Mouse (Mus musculus) liver, adult 2 months (tissue): Measurements from ENCODE around the gene Kpna4. TPM values are rescaled to one million over a fixed set of nuclear protein-coding genes. Genes with fewer than 3 reads are reported as not detected.

Experiments
- DNase-seq: peaks from one replicate; pipeline ENCODE4 v3.0.0-alpha.2; 2011; ENCODE audit warnings: low read depth, low spot score; ENCODE audit errors: extremely low read depth
- H3K27ac ChIP-seq: fragments of 200-500 bp; replicated peaks from 2 replicates; pipeline ENCODE4 v1.5.1; 2012; ENCODE audit warnings: low read depth, mild to moderate bottlenecking, control low read depth, inconsistent platforms, low read length; ENCODE audit not compliant: insufficient read depth
- H3K27me3 ChIP-seq: fragments of 200-500 bp; 2 replicates; pipeline ENCODE4 v1.6.1; 2012; ENCODE audit warnings: mild to moderate bottlenecking, moderate library complexity, low read length, inconsistent platforms; ENCODE audit not compliant: control insufficient read depth, insufficient read depth
- H3K36me3 ChIP-seq: fragments of 200-500 bp; 2 replicates; pipeline ENCODE4 v1.6.1; 2012; ENCODE audit warnings: low read length, inconsistent platforms; ENCODE audit not compliant: control insufficient read depth, insufficient read depth
- H3K4me1 ChIP-seq: fragments of 200-500 bp; 2 replicates; pipeline ENCODE4 v1.6.1; 2011; ENCODE audit warnings: low read length; ENCODE audit not compliant: control insufficient read depth, insufficient read depth
- H3K4me3 ChIP-seq: fragments of 200-500 bp; 2 replicates; pipeline ENCODE4 v1.5.1; 2011; ENCODE audit warnings: low read depth, mild to moderate bottlenecking, control low read depth, low read length, moderate library complexity; ENCODE audit not compliant: insufficient read depth
- H3K79me2 ChIP-seq: fragments of 200-500 bp; 2 replicates; pipeline ENCODE4 v1.6.1; 2012; ENCODE audit warnings: inconsistent platforms, mild to moderate bottlenecking, low read length, moderate library complexity; ENCODE audit not compliant: control insufficient read depth, insufficient read depth
- H3K9ac ChIP-seq: fragments of 200-500 bp; 2 replicates; pipeline ENCODE4 v1.6.1; 2012; ENCODE audit warnings: low read depth, mild to moderate bottlenecking, control low read depth, inconsistent platforms, low read length
- CTCF ChIP-seq: fragments of 200-500 bp; IDR thresholded peaks from 2 replicates; pipeline ENCODE4 v1.5.1; 2011; ENCODE audit warnings: low read depth, low read length, control low read depth
- POLR2A ChIP-seq: fragments of 200-500 bp; IDR thresholded peaks from 2 replicates; pipeline ENCODE4 v1.6.1; 2011; ENCODE audit warnings: low read length, control low read depth; ENCODE audit not compliant: insufficient read depth; ENCODE audit errors: extremely low read depth
- WGBS: fragments of 180-500 bp; shearing (Covaris S2); methylation state at CpG from one replicate; pipeline ENCODE4 v1.1.7; 2018; 5-methylcytosine and 5-hydroxymethylcytosine counted together
- polyA plus RNA-seq: library from polyadenylated mRNA; depleted of rRNA; stranded (reverse); fragments of >200 nt; gene quantifications from 2 replicates; pipeline ENCODE4 v1.2.3, GENCODE M21; 2012
- total RNA-seq: library from RNA; depleted of rRNA; stranded (reverse); fragments of >200 nt; gene quantifications from 2 replicates; pipeline ENCODE4 v1.2.3, GENCODE M21; 2014

The Kpna4 gene
- total and polyA plus RNA-seq, 2 experiments = 5.3 to 10.7 TPM

DNA sequence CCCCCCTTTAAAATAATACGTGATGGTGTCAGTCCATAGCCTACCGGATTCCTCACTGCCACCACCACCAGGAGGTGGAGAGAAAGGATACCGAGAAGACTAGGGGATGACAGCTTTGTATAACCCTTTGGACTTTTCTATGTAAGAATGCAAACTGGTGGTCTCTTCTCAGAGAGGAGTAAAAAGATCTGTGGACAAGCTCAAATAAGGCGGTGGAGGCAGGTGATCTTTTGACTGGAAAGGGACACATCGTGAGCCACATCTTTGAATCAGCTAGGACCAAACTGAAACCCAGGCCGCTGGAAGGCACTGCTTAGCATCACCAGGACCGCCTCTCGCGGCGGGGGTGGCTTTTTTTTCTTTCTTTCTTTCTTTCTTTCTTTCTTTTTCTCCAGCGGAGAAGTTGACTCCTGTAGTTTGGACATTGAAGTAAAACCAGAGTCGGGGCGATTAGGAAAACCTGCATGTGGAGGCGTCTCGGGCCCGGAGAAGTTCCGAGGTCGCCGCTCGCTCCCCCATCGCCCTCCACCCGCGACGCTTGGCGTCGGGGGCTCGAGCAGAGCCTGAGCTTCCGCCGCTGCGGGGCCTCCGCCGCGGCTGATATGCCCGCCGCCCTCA is 913 bp downstream of the Kpna4 start:
- no peaks in the 10 kb centered on the region for H3K27me3 ChIP-seq
- peak overlapping the region; percentile 93 for H3K27ac ChIP-seq
- peak overlapping the region; percentile 99 for H3K9ac ChIP-seq
- H3K79me2 ChIP-seq = peaks cover 5% of the 10 kb centered on the region; the same call in 1 of the 2 replicates
- DNase-seq = peak; percentile 42
- peak overlapping the region; percentile 97 for H3K4me3 ChIP-seq
- peak; percentile 5; the same call in 1 of the 2 replicates for TF ChIP-seq CTCF
- TF ChIP-seq POLR2A = no peak
- under 1% methylated on average over 35 of the region's 35 CpGs for whole genome bisulfite sequencing
- H3K4me1 ChIP-seq = peaks cover 7% of the 10 kb centered on the region; the same call in 1 of the 2 replicates
- no peaks in the 10 kb centered on the region for H3K36me3 ChIP-seq

DNA sequence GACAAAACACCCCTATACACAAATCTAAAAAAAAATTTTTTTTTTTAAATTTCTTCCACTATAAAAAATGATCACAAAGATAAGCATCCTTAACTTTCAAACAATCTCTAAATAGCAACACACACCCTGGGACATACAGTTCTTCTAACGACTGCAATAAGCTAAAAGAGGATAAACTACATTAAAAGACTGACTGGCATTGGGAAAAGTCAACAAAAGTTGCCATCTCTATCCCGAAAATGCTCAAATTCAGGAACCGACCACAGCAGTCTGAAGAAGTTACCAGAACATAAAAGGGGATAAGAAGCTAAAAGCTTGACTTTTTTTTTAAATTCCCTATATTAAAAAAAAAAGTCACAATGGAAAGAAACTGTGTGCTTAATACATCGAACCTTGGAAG is 1.5 kb downstream of the Kpna4 start:
- no peak for TF ChIP-seq CTCF
- H3K27ac ChIP-seq = no peak overlapping the region
- DNase-seq = no peak
- peak overlapping the region; percentile 97; the same call in 1 of the 2 replicates for H3K4me3 ChIP-seq
- no peaks in the 10 kb centered on the region for H3K36me3 ChIP-seq
- H3K27me3 ChIP-seq = no peaks in the 10 kb centered on the region
- 3% methylated on average over 4 of the region's 4 CpGs for WGBS
- H3K9ac ChIP-seq = no peak overlapping the region
- peaks cover 10% of the 10 kb centered on the region for H3K79me2 ChIP-seq
- peaks cover 11% of the 10 kb centered on the region for H3K4me1 ChIP-seq

DNA sequence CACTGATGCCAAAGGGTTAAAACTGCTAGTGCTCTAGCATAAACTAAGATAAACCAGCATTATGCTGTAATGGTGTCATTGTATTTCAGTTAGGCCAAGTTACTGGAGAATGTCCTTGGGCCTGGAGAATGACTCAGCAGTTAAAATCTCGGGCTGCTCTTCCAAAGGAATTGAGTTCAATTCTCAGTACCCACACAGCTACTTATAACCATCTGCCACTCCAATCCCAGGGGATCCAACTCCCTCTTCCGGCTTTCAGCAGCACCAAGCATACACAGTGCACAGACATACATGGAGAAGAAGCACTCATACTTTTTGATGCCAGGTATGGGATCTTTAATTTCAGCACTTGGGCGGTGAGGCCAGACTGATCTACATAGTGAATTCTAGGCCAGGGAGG is 8.1 kb downstream of the Kpna4 start:
- 52% methylated on average over 3 of the region's 3 CpGs for WGBS
- DNase-seq = peak; percentile 70
- peak overlapping the region; percentile 83 for H3K27ac ChIP-seq

DNA sequence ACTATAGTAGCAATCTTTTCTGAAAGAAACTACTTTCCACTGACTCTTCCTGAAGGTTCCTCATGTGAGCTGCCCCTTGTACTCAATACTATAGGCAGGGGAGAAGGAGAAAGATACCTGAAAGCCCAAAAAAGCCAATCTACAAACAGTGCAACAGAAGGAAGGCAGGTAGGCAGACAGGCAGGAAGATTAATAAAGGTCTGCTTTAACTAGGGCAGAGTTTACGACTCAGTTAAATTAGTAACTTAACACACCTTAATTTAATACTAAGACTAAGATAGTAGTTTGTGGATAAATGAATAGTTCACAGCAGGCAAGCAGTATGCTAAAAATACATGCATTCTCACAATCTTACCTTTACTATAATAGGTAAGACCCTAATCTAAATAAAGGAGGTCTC is 12.2 kb downstream of the Kpna4 start:
- peak; percentile 46 for DNase-seq
- Histone ChIP-seq H3K9ac (0 out of 2 replicates have a peak overlapping the region, but pooled peaks have one; percentile 51), H3K4me1 (peaks cover 15% of the 10 kb centered on the region), H3K27ac (peak overlapping the region; percentile 76), H3K27me3 (no peaks in the 10 kb centered on the region), H3K36me3 (no peaks in the 10 kb centered on the region), H3K79me2 (peaks cover 43% of the 10 kb centered on the region), H3K4me3 (no peak overlapping the region)
- no peak for TF ChIP-seq POLR2A
- no peak for TF ChIP-seq CTCF
- WGBS = 18% methylated on average over 1 of the region's 1 CpGs

More for the DNA sequence above, 8.1 kb downstream of the Kpna4 start:
- Histone ChIP-seq H3K27me3 (no peaks in the 10 kb centered on the region), H3K79me2 (peaks cover 33% of the 10 kb centered on the region), H3K4me1 (peaks cover 23% of the 10 kb centered on the region), H3K4me3 (no peak overlapping the region), H3K36me3 (no peaks in the 10 kb centered on the region), H3K9ac (no peak overlapping the region)
- TF ChIP-seq CTCF (no peak), POLR2A (no peak)

DNA sequence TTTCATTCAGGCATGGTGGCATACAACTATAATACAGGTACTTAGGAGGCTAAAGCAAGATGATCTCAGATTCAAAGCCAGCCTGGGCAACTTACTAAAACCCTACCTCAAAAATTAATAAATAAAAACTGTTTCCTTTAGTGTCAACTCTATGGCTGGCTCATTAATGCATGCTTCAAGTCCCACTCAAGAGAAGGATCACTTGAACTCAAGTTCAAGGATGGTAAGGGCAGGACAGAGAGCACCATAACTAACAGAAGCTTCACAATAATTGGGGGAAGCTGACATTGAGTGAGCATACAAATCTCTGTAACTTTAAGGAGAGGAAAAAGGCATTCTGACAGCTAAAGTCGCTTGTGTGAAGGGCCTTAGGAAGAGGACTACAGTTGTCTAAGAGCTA is 13.0 kb downstream of the Kpna4 start:
- no peak for DNase-seq
- Histone ChIP-seq H3K4me1 (peaks cover 12% of the 10 kb centered on the region), H3K9ac (no peak overlapping the region), H3K36me3 (no peaks in the 10 kb centered on the region), H3K27ac (0 out of 2 replicates have a peak overlapping the region, but pooled peaks have one; percentile 29), H3K79me2 (peaks cover 44% of the 10 kb centered on the region), H3K27me3 (no peaks in the 10 kb centered on the region), H3K4me3 (no peak overlapping the region)
- TF ChIP-seq CTCF (no peak), POLR2A (no peak)
- WGBS = 74% methylated on average over 1 of the region's 1 CpGs

DNA sequence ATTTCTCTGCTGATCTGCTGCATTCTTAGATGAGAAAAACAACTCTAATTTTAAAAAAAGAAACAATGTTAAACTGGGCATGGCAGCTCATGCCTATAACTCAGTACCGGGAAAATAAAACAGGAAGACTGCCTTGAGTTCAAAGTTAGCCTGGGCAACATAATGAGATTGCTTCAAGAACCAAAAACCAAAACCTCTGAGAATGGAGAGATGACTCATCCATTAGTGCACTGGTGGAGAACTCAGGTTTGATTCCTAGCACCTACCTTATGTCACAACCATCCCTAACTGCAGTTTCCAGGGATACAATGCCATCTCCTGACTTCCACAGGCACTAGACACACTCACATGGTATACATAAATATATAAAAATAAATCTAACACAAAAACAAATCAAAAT is 17.8 kb downstream of the Kpna4 start:
- TF ChIP-seq CTCF (no peak), POLR2A (no peak)
- 88% methylated on average over 1 of the region's 1 CpGs for WGBS
- no peak overlapping the region for H3K27ac ChIP-seq
- peaks cover 1% of the 10 kb centered on the region; the same call in 1 of the 2 replicates for H3K4me1 ChIP-seq
- DNase-seq = no peak
- H3K79me2 ChIP-seq = peaks cover 24% of the 10 kb centered on the region
- H3K27me3 ChIP-seq = no peaks in the 10 kb centered on the region
- H3K9ac ChIP-seq = no peak overlapping the region
- H3K4me3 ChIP-seq = no peak overlapping the region
- no peaks in the 10 kb centered on the region for H3K36me3 ChIP-seq
